Mouse (Mus musculus): ENCODE measurements at regions not wholly inside any gene's neighbourhood (a gene's known extent, or its start where the extent isn't known, plus 50 kb on each side); places are given as distances from the start of the nearest gene placed in this dataset.

GRCm38 (mm10) chr17:7625746-7626145 lies 201.4 kb downstream of the Fndc1 start:
- DNase-seq = no peak

DNA sequence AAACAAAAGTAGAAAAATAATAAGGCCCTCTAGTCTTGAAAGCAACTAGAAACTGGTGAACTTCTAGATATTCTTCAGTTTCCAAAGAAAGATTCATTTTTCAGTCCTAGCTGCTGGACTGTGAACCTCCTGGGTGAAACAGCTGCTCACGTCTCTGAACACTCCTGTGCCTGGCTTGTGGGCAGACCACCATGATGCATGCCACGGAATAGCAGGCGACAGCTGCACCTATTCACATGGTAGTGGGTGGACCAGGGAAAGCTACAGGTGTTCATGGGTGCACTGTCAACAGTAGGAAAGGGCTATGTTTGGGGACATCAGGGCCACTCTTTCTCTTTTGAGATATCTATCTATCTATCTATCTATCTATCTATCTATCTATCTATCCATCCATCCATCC lies 203.7 kb downstream of the Fndc1 start:
- no peak for DNase-seq

DNA sequence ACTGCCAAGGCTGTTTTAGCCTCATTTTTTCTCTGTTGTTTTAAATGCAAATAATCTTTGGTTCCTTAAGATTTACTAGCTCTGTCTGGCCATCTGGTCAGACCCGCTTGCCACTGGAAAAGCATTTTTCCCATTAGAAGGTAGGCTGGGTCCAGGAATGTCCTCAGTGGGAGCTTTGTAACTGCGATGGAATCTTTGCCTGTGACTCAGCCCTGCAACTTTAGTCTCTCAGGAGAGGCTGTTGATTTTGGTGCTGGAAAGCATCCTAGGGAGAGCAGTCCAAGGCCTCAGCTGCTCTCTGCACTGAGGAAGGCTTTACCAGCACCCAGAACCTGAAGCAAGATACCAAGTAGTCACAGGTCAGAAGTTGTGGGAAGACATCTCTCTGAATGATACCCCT lies 205.8 kb downstream of the Fndc1 start:
- no peak for DNase-seq

GRCm38 (mm10) chr17:7620166-7620565 lies 206.9 kb downstream of the Fndc1 start:
- DNase-seq = no peak

DNA sequence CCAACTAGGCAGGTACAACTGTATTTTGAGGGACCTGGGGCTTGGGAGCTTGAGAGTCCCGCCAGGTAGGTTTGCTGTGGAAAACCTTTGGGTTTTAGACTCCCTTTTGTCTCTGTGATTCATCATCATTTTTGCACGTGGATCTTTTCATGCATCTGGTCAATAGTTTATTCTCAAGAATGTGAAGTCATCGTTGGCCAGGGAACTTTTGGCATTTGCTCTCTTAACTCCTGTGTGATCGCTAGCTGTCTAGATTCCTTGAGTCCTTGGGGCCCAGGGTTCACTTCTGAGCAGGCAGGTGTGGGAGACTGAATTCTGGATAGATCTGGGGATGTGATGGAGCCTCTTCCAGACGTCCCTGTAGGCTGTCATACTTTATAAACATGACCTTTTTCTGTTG lies 207.5 kb downstream of the Fndc1 start:
- DNase-seq = no peak

DNA sequence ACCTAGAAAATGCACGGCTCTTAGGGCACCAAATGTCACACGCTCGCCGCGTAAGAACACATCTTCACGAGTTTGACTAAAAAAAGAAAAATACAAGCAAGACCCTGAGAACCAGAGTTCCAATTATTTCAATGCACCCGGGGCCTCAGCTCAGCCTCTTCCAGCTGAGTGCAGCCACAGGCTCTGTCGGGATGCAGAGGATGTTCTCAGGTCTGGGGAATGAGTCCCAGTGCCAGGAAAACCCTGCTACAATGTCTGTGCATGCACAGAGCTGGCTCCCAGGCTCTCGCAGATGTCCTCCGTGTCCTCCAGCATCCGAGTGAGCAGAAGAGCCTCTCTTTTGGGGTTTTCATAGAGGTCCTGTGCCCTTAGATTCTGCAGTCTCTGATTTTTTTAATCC lies 219.1 kb downstream of the Fndc1 start:
- no peak for DNase-seq

DNA sequence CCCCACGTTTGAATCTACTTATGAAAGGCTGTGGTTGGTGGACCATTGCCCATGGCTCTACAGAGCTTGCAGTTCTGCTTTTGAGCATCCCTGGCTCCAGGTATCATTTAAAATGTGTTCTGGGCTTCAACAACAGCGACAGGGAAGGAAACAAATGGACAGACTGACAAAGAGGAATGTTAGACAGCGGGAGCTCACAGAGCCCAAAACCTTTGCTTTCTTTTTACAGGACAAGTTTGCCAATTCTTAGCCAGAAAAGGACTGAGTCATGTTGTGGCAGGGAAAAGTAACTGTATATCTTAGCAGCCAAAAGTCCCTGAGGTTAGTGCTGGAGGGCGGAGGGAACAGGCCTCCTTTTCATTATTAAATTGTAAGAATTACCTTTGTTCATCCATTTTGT lies 219.7 kb downstream of the Fndc1 start:
- DNase-seq = no peak

DNA sequence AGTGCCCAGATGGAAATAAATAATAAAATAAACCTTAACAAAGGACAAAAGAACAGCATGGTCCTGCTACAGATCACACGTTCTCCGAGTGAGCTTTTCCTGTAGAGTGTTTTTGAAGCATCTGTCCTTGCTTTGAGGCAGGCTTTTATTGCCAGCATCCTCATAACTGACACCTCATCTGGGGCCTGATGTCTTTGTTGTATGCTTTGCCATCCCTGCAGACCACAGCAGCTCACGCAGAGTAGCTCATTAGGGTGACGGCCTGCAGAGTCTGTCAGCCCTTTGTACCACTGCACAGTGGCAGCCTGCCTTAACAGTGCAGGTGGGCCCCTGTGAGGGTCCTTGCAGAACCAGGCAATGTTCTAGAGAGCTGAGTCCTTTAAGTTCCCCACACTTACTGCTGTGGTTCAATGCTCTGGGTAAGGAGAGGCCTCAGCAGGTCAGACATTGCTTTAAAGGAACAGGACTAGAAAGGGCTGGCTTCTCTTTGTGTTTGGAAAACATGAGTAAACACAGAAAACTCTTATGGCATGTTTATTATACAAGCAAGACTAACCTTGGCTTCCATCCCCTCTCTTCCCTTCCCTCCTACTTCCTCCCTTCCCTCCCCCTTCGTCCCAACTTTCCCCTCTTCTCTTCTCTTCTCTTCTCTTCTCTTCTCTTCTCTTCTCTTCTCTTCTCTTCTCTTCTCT lies 219.7 kb upstream of the Unc93a2 start:
- DNase-seq = no peak

DNA sequence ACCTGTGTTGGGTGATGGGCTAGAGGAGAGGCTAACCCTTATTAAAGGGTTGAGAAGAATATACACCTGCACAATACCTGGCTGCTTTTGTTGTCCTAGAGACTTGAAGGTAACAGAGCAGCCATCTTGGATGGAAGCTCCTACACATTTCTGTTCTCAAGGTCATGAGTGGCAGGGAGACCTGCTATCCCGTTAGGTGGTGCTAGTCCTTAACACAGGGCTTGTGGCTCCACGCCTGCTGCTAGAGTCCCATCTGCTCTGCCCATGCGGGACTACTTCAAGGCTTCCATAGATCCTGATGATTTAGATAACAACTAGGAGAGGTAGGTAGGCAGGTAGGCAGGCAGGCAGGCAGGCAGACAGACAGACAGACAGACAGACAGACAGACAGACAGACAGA lies 218.8 kb upstream of the Unc93a2 start:
- no peak for DNase-seq

GRCm38 (mm10) chr17:7600555-7600954 lies 215.3 kb upstream of the Unc93a2 start:
- peak in 1 of 2 experiments; percentile 13 for DNase-seq

DNA sequence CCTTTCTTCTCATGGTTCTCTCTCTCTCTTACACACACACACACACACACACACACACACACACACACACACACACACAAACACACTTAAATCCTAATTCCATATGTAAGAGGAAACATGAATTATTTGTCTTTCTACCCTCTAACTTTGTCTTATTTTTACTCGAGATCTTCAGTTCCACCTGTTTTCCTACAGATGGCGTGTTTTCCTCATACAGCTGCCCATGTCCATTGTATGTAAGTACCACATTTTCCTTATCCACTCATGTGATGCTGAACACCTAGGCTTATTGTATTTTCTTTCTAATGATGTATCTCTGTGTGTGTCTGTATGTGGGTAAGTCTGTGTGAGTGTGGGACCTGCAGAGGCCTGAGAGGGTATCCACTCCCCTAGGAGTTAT lies 212.2 kb upstream of the Unc93a2 start:
- no peak for DNase-seq

DNA sequence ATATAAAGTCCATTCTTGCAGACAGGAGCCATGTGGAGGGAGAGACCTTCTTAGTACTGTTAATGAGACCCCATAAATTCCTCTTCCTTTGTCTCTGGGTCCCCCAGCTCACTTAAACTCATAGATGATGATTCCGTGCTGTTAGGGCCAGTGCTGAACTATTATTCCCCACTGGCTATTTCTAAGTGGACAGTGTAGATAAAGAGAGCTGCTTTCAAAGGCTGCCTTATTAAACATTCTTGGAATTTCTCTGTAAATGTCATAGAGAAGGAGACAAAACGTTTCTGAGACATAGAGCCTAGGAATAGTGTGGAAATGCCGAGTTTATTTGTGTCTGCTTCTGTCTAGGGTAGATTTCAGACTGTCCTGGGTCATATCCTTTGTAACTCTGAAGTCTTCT lies 209.5 kb upstream of the Unc93a2 start:
- no peak for DNase-seq

DNA sequence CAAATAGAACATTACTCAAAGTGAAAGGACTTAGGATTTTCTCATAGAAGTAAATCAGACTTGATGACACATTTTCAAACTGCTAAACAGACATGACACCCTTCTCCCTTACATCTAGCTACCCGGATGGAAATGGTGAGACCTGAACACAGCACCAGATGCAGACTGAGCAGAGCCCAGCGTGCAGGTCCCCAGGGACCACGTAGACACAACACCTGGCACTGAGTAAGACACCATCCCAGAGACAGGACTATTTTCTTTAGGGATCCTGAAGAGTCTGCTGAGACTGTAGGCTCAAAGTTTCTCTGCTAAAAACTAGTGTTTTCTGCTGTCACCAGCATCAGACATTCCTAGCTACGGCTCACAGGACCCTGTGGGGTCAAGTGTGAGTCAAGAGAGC lies 207.2 kb upstream of the Unc93a2 start:
- DNase-seq = no peak

- no peak for DNase-seq
These were observed 197.7 kb upstream of the Unc93a2 start for GRCm38 (mm10) chr17:7582866-7583398.

DNA sequence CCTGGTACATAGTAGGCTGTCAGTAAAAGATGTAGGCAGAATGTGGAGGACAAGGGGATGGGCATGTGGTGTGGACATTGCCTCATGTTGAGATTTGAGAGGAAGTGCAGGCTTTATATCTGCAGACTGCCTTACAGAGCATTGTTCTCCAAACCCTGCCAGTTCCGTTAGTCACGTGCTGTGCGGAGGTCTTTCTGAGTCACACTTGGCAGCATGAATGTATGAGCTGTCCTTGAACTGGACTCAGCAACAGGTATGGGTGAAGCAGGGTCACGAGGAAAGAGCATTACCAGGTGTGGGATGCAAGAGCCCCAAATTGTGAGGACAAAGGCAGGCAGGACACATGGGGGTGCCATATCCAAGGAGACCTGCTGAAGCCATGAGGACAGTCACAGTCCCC lies 193.8 kb upstream of the Unc93a2 start:
- DNase-seq = no peak

- no peak for DNase-seq
These were observed 192.7 kb upstream of the Unc93a2 start for GRCm38 (mm10) chr17:7578003-7578402.

- peak in 1 of 2 experiments; percentile 22 for DNase-seq
These were observed 192.0 kb upstream of the Unc93a2 start for GRCm38 (mm10) chr17:7577227-7577626.

DNA sequence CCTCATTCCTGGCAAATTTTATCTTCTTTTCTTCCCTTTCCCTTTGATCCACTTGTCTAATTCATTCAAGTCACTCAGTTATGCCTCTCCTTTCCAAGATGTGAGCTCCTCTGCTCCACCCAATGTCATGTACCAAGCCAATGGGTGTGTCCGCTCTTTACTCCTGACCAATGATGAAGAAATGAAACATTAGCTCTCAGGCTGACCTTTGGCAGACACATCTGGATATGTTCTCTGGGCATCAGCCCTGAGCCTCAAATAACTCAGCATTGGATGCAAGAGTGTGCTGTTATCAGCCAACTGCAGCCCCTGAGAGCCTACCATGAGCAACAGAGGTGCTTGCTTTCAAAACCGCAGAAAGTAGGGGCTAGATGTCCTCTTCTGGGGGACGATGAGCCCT lies 186.2 kb upstream of the Unc93a2 start:
- no peak for DNase-seq

GRCm38 (mm10) chr17:7568482-7568881 lies 183.2 kb upstream of the Unc93a2 start:
- DNase-seq = no peak

DNA sequence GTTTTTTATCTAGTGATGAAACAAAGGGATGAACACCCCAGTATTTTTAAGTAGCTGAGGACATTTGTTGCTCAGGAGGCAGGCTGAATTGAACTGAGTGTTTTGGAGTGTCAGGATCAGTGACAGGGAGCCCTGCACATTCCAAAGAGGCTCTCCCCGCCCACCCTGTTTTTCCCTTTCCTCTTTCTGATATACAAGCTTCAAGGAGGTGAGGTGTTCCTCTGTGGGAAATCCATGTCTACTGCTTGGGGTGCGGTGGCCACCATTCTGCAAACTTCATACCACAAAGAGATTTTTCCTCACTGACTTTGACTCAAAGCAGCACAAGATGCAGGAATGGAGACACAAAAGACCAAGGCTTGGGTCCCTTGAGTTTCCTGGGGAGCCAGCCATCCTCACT lies 180.5 kb upstream of the Unc93a2 start:
- no peak for DNase-seq

- no peak for DNase-seq
These were observed 177.7 kb upstream of the Unc93a2 start for GRCm38 (mm10) chr17:7562940-7563339.

DNA sequence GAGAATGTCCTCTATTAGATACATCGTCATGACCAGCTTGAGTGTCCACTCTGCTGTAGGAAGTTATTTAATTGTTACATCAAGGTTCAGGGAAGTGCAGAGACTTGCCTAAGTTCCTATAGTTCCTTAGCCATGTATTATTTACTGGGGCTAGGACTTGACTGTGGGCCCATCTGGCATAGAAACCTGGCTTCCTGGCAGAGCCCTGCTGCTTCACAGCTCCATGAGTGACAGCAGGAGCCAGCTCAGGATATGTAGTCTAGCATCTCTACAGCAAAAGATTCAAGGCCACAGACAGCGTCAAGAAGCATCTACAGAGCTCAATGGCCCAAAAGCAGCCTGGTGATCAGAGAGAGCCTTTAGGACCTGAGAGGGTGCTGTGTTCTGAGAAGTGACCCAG lies 163.2 kb upstream of the Unc93a2 start:
- no peak for DNase-seq

DNA sequence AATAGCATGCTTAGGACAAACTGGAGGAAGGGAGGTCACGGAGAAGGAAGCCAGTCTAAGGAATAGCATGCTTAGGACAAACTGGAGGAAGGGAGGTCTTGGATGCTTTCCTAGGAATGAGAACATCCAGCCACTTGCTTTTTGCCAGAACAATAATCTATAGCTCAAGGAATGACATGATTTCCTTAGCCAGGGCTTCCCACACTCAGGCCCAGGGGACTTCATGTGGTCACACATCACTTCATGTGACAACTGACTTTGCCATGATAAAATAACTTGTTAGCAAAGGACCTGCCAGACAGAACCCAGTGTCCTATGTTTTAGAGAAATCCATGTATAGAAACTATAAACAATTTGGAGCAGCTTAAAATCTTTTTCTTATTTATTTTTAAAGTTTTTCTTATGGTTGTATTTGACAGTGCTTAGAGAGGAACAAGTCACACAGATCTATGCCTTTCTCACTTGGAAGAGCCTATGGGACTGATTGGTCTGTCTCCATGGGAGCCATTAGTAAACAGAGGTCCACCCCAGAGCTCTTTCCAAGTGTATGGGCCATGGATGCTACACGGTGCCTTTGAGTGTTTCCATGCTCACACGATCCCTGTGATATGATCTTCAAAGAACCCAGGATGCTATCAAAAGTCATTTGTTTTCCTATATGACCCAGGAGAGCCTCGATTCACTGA lies 153.3 kb upstream of the Unc93a2 start:
- no peak for DNase-seq

- no peak for DNase-seq
These were observed 152.5 kb upstream of the Unc93a2 start for GRCm38 (mm10) chr17:7537618-7538266.
